Mouse (Mus musculus) cerebellum, adult 2 months (tissue): ENCODE results near the gene Hdac7.

Source experiments
- CTCF ChIP-seq: fragments of 200-500 bp; IDR thresholded peaks from 2 replicates; pipeline ENCODE4 v1.5.1; 2011; ENCODE audit warnings: low read depth, mild to moderate bottlenecking, control low read depth, low read length, moderate library complexity, borderline replicate concordance; ENCODE audit not compliant: insufficient read depth
- POLR2A ChIP-seq: fragments of 200-500 bp; IDR thresholded peaks from 2 replicates; pipeline ENCODE4 v1.6.1; 2011; ENCODE audit warnings: low read length, control low read depth, borderline replicate concordance; ENCODE audit not compliant: insufficient read depth

GRCm38 (mm10) chr15:97773108-97773507 is 71.2 kb downstream of the Hdac7 start:
- TF ChIP-seq POLR2A (no peak), CTCF (no peak)
